Mouse (Mus musculus) yolk sac, embryonic 10.5 days (tissue): ENCODE data around the gene Fgf13.

Experiments used
- DNase-seq: peaks from one replicate; pipeline ENCODE4 v3.0.0-alpha.2; 2017; ENCODE audit warnings: low spot score

The Fgf13 gene

DNA sequence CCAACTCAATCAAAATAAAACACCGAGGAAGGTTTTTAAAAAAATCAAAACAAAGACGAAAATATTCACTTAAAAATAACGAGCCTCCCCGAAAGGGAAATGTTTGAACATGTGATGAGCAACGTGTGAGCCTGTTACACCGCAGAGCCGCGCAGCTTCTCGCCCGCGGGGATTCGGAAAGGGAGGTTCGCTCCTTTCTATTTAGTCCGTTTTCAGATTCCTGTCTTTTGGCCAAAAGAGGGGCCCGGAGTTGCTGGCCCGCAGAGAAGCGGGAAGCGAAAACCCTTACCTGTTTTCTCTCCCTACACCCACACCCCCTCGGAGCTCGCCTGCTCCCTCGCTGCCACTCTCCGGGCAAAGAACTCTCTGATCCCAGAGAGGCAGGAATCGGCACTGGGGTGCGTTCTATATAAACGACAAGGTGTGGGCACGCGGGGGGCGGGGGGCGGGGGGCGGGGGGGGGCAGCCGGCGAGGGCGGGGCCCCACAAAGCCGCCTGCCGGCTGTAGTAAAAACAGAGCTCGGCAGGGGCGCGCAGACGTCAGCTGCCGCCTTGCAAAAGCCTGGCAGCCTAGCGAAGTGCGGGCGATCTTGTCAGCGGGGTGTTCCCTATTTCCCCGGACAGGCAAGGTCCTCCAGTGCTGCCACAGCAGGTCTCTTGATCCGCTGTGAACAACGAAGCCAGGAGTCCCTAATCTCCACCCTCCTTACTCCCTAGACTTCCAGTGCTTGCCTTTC, at the start of gene Fgf13:
Fgf13 (minus strand) TSS at position 377 of the 737 bp plus-strand sequence.
- DNase-seq: no peak

DNA sequence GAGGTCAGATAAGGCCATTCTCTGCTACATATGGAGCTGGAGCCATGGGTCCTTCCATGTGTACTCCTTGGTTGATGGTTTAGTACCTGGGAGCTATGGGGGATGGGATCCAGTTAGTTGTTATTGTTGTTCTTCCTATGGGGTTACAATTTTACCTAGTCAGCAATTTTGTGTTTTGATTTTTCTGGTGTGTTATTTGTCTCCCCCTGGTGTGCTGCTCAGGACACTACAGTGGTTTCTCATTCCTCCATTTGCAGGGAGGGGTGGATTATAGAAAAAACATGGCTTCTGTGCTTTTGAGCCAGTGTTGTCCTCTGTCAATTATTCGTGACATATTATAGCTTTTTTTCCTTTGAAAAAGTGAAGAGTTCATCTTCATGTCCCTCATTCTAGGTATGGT, 38.7 kb upstream of the Fgf13 start:
- DNase-seq: no peak

DNA sequence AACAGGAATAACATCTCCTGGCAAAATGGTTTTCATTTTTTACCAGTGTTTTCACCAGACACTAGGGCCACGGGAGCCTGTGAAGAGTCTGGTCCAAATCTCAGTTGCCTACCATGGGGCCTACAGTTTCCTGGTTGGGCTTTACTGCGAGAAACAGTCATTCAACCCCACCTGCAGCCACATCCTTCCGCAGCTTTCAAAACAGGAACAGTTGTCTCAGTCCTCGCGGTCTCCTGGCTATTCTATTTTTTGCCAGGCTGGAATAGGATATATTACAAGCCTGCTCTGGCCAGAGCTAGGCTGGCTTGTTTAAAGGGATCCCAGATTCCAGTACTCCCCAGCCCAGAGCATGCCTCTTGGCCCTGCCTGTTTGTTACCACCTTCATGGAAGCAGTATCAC, 21.2 kb upstream of the Fgf13 start:
- no peak for DNase-seq

DNA sequence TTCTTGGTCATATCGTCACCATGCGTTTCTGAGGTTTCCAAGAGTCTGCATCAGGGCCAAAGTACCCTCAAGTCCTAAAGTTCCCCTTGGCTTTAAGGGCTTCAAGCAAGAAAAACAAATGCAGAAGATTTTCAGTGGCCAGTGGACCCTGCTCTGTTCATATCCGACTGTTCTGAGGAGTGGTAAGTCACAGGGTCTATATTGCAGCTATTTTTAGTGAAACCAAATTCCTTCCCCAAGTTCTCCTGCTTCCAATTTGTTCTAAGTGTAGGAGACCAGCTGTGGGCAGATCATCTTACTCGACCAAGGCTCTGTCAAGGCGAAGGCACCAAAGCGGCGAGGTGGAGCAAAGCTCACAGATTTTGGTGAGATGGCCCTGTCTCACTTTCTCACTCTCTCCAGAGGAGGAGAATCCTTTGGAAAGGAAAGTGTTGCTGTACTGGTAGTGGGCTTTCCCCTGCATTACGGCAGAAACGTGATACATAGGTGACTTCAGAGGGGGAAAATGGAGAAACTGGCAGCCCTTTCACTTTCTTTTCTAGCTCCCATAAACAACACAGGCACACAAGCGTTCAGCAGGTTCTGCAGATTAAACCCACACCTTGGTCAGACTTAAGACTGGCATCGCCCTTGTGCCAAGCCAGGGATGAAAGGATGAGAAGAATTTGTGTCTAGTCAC, 17.8 kb upstream of the Fgf13 start:
- no peak for DNase-seq

DNA sequence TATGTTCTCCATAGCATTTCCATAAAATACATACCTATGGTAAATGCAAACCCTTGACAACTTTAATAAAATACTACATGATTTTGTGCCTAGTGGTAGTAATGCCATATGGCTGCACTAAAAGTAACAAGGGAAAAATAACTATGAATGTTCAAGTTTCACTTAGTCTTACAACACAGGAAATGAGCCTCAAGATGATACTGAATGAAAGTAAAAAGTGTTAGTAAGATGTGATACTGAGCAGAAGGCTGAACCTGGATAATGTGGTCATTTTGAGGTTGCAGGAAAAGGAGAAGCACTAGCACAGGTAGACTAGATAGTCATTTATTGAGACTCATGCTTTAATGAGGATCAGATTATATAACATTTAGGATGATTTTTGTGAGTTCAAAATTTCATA, 16.2 kb upstream of the Fgf13 start:
- DNase-seq: no peak

DNA sequence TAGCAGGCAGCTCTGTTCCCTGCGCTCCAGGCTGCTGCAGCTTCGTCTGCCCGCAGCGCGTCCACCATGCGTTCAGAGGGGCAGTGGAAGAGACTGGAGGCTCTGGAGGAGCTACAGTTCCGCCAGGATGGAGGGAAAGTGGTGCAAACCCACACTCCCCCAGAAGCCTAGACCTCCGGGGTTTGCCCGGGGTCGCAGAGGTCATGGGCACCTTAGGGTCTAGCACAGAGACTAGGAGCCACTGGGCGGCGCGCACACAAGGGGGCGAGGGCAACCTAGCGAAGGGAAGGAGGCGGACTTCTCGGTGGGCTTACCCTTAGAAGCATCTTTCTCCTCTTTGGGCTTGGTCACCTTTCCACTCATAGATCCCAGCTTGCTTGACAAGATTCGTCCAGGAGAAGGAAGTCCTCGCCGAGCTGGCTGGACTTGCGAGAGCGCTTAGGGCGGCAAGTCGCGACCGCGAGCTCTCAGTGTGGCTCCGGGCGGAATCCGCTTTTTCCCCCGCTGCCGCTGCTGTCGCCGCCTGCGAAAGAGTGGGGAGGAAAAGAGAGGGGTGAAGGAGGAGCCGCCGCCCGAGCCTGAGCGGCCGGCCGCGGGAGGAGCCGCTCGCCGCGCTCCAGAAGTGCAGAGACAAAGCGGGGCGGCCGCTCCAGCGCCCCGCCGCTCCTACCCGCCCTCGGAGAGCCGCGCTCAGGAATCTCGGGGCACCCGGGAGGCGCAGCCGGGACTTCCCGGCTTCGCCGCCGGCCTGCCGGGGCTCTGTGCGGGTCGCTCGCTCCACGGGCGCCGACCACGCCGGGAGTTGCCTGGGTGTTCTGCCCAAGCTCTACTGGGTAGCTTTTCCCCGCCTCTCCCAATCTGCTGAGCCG, 811 bp downstream of the Fgf13 start:
- DNase-seq: peak; percentile 6

DNA sequence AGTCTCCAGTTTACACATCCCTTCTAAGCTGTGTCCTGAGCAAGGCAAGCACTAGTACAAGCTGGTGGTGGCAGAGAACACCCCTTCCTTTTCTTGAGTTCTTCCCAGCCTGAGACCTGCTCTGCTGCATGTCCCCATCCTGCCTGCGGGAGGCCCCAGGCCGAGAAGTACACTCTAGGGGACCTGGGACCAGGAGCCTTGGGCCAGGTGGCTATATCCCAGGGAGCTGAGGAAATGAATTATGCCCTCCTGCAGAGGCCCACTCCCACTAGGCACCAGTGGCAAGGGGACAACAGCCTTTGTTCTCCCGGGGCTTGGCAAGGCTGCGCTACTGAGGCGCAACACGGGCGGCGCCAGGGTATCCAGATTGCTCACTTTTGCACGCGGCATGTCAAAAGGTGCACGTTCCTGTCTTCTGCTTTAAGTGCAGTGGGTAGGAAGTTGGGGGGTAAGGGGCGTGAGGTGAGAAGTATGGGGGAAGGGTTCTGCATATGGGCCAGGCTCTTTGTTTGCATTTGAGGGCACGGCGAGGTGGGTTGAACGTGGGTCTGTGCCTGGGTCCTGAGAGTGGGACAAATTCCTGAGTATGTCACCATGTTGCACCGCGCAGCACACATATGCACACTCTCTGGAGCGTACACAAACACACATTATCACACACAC, 1.7 kb downstream of the Fgf13 start:
- DNase-seq: no peak

DNA sequence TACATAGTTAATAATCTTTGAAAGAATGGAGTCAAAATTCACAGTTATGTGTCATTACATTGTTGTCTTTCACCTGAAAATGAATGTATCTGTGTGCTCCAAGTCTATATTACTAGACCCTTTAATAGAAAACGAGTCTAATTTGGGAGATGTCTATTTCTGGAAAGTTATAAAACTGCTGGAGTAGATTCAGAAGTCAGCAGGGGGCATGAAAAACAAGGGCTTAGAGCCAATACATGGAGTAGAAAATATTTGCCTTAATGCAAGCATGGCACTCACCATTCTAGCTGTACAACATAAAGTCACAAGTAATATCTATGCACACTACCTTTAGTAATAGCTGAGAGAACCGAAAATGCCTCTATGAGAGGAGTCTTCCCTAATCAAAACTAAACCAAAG, 19.9 kb downstream of the Fgf13 start:
- DNase-seq: no peak

DNA sequence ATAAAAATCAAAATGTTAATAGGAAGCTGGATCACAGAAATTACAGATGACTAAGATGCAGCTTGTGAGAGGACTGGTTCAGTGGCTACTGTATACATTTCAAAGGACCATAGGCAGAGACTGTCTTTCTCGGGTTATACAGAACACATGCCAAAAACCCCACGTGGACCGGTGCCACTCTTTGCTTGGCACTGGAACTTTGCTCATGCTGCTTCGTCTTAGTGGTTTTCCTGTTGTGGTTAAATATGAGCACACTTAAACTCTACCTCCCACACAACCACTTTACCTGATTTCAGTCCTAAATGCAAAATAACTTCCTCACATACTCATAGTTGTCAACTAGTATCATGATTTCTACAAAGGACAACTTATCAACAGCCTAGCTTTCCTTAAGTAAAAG, 59.6 kb downstream of the Fgf13 start:
- no peak for DNase-seq

DNA sequence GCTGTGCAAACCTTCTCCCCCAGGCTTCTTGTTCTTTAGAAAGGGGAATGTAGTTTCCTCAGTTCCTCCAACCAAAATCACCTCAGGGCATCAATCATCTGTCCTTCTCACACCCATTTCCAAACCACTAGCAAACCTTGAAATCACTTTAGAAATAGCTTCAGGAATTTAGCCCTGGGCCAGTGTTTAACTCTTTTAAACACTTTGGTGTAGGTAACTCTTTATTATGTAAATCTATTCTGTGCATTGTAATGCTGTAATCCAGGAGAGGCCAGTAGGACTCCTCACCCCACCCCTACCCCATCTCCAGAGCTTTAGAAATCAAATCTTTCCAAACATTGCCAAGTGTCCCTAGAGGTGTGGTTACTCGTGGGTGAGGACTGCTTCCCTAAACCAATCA, 74.5 kb downstream of the Fgf13 start:
- no peak for DNase-seq

DNA sequence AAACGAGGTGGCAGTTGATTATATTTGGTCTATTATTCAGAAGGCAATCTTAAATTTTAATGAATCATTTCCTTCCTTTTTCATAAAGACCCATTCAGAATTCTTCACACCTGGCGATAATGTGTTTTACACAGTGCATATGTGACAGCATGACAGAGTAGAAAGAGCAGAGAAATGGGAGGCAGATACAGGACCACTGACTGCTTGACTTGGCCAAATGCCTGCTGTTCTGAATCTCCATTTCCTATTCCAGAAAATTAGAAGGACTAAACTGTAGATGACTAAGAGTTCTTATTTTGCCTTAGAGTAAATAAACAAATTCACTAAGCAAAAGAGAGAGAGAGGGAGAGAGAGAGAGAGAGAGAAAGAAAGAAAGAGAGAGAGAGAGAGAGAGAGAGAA, 82.4 kb downstream of the Fgf13 start:
- DNase-seq: no peak

DNA sequence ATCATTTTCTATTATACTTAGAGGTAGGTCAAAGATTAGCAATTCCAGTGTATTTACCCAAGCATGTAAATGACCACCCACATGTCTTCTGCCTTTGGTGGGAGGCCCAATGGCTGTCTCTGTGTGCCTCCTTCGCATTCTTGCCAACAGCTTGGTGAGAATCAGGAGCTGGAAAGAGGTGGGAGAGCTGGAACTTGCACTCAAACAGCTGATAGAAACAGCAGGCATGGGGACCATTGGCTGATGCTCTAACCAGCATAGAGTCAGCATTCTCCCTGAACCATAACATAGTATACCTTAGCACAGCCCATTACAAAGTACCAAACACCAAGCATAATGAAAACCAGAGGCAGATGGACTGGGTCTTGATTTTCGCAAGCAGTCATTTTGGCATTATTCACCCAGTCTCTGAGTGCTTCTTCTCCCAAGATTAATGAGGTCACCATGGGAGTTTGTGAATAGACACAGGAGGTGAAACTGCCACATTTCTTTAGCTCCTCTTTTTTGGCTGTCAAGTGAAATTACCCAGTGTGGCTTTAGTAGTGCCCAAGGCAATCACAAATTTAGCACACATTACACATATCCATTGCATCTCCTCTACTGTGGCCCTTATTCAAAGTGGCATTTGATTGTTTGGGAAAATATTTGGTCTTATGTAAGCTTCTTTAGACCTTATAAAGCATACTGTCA, 165.1 kb downstream of the Fgf13 start:
- no peak for DNase-seq

DNA sequence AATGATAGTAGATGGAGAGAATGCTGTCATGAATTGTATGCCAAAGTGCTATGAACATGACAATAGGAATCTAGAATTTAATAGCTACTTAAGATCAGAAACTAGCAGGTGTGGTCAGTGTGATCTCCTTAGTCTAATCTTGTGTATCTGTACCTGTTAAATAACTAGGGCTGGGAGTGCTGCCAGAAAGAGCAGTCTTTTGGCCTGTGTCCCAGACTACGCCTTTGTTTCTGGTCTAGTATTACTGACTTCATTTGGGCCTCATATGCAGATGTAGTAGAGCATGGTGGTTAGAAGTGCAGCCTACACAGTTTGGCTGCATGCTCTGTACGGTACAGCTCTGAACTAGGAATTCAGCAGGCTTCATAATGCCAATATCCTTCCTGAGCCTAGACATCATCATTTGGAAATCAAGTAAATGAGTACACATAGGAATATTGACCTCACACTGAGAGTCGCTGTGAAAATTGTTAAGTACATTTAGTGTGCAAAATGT, 276.9 kb downstream of the Fgf13 start:
- DNase-seq: no peak

DNA sequence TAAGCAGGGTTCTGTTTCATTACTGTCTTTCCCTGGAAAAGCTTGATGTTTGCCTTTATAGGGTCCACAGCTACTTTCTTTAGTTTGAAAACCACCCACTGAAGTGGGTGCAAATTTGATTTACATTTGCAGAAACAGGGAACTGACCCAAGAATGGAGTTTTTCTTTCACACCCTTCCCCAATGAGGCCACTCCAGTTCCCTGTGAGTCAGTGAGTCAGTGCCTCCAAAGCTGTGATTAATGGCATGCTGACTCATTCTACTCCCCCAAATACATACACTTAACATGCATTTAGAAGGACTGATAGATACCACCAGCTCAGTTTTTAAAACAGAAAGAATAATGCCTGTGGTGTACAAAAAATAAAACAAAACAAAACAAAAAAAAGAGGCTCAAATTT, 316.3 kb downstream of the Fgf13 start:
- DNase-seq: no peak

DNA sequence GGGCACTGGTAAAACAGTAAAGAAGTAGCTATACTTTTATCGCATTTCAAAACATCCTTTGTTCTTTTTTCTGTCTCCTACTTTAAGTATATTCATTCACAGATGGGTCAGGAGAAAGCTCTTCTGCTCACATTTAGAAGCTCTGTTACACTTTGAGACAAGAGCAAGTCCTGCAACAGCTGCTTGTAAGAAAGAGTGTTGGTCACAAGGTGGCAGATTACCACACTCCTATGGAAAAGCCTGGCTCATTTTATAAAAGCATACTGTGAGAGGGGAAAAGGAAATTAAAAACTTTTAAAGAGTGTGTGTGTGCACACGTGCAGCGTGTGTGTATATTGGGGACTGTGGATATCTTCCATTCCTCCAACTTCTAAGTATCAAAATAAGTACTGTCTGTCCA, 324.1 kb downstream of the Fgf13 start:
- no peak for DNase-seq

DNA sequence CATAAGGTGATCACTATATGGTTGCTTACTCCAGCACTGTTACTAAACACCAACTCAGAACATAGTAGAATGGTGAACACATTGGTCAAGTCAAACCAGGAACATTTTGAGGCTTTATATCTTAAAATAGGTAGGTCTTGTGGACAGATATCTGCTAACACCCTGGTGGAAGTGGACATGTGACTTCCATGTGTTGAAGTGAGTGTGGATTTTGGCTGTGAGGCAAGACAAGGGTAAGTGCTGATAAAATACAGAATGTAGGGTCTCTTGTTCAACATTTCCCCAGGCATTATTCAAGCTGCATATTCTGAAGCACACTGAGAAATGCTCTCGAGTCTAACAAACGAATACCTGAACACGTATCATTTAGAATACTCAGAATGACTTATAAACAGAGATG, 324.7 kb downstream of the Fgf13 start:
- no peak for DNase-seq

DNA sequence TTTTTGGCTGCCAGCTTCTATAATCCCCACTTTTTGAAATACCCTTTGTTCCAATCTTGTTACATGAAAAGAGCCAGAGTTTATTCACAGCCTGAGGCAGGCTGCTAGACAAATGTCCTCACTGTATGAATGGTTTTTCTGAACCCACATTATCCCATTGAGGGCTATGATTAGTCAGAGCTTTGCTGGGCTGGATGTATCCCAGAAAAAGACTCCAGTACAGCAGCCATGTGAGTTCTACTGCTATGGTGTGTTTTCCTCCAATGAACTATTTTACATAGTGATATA, 326.5 kb downstream of the Fgf13 start:
- no peak for DNase-seq

DNA sequence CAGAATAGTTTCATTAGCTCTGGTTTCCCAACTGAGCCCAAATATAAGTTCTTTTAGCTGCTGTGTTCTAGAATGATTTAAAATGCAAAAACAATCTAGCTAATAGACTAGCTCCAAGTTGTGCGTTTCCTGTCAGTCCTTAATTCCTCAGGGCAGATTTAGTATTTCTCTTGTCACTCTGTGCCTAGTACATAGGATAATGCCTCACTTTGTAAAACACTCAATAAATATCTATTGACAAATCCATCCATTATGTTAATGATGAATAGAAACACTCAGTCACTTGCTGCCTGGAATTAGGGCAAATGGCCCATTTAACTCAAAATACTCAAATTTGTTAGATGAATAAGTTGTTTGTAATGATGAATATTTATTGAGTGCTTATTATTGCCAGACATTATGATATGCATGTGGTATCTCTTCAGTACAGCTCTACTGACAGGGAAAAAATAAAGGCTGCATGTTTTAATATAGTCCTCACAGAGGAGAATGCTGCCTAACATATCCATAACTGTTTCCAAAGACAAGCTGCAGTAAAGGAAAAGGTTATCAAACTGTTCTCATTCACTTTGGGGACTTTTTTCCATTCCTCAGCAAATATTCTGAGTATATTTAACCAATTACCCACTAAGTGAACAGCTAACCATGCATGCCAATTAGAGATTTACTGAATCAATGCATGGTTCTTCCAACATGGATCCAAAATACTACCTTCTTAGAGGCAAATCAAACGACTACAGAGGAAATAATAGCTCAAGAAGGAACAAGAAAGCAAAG, 327.0 kb downstream of the Fgf13 start:
- no peak for DNase-seq

DNA sequence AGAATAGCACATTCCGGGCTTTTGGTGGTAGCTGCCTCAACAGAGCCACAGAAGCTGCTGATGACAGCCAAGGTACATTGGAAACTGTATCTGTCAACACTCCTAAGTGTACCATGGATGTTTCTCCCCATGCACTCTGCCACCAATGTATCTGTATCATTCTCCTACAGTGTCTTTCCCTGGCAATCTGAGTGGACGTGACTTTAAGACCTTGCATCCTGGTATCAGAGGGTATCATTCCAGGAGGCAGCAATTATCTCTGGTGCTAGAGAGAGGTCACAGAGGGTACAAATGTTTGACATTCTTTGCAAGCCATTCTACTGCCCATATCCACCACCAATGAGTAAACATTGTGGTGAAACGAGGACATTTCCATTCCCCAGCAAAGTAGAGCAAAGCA, 347.2 kb downstream of the Fgf13 start:
- DNase-seq: no peak

DNA sequence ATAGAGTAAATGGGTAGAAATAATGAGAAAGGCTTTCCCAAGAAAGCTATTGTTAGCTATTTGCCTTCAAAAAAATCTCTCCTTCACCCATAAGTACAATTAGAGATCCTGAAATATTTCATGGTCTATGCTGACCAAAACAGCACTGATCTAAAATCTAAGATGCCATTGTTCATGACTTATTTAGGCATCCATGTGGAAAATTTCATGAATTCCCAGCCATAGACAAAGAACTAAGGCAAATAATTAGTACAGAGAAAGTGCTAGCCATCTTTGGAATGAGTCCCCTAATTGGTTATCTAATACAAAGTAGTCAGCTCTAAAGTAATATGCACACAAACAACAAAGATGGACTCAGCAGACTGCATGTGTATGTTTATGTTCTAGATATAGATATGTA, 366.7 kb downstream of the Fgf13 start:
- DNase-seq: no peak

DNA sequence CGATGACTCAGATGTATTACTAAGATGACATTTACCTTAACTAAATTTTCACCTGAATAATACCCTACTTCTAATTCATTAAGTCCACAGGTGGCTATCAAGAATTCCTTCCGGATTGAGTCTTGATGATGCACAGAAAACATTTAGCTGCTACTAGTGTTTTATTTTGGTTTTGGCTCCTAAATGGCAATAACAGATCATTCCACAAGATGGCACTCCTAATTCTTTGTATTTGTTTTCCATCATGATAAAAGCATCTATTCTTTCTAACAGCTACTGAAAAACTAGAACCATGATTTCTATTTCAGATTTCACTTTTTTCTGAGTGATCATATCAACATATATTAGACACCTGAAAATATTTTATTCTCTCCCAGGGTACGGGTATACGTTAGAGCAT, 373.7 kb downstream of the Fgf13 start:
- DNase-seq: no peak
